Mouse (Mus musculus) limb, embryonic 13.5 days (tissue): Measurements from ENCODE around the gene Ncam1. TPM values are rescaled to one million over a fixed set of nuclear protein-coding genes. Genes with fewer than 3 reads are reported as not detected.

Source experiments
- ATAC-seq: fragments of 200-750 bp; cut with Nextera tagmentation; 2 replicates; pipeline ENCODE4 v1.8.0; 2017; ENCODE audit warnings: low read depth, moderate number of reproducible peaks, moderate TSS enrichment; ENCODE audit not compliant: low FRiP score
- H3K27ac ChIP-seq: fragments of 300-500 bp; sonication (generic); 2 replicates; pipeline ENCODE4 v1.5.1; 2015; ENCODE audit warnings: inconsistent platforms, mild to moderate bottlenecking, moderate library complexity
- H3K27me3 ChIP-seq: fragments of 300-500 bp; sonication (generic); 2 replicates; pipeline ENCODE4 v1.6.1; 2015; ENCODE audit warnings: mild to moderate bottlenecking, inconsistent platforms
- H3K36me3 ChIP-seq: fragments of 300-500 bp; sonication (generic); 2 replicates; pipeline ENCODE4 v1.6.1; 2015; ENCODE audit warnings: inconsistent platforms, mild to moderate bottlenecking, moderate library complexity
- H3K4me1 ChIP-seq: fragments of 300-500 bp; sonication (generic); 2 replicates; pipeline ENCODE4 v1.6.1; 2015; ENCODE audit warnings: inconsistent platforms
- H3K4me2 ChIP-seq: fragments of 300-500 bp; sonication (generic); replicated peaks from 2 replicates; pipeline ENCODE4 v1.6.1; 2015; ENCODE audit warnings: inconsistent platforms, mild to moderate bottlenecking, moderate library complexity
- H3K4me3 ChIP-seq: fragments of 300-500 bp; sonication (generic); 2 replicates; pipeline ENCODE4 v1.5.1; 2015; ENCODE audit warnings: moderate library complexity, mild to moderate bottlenecking, inconsistent platforms
- H3K9ac ChIP-seq: fragments of 300-500 bp; sonication (generic); 2 replicates; pipeline ENCODE4 v1.6.1; 2015; ENCODE audit warnings: mild to moderate bottlenecking, inconsistent platforms
- H3K9me3 ChIP-seq: fragments of 300-500 bp; sonication (generic); 2 replicates; pipeline ENCODE4 v1.6.1; 2016; ENCODE audit warnings: inconsistent platforms
- WGBS: fragments of 180-500 bp; shearing (Covaris S2); methylation state at CpG from one replicate; pipeline ENCODE4 v1.1.7; 2015; 5-methylcytosine and 5-hydroxymethylcytosine counted together
- polyA plus RNA-seq: library from polyadenylated mRNA; unstranded; fragments of >200 nt; fragmentation: Nextera tagmentation; extraction: Ambion mirVana; gene quantifications from 2 replicates; pipeline ENCODE4 v1.2.1, GENCODE M21; 2015

The Ncam1 gene
- polyA plus RNA-seq, 1 experiment from 2014 or later: 90.9 TPM

DNA sequence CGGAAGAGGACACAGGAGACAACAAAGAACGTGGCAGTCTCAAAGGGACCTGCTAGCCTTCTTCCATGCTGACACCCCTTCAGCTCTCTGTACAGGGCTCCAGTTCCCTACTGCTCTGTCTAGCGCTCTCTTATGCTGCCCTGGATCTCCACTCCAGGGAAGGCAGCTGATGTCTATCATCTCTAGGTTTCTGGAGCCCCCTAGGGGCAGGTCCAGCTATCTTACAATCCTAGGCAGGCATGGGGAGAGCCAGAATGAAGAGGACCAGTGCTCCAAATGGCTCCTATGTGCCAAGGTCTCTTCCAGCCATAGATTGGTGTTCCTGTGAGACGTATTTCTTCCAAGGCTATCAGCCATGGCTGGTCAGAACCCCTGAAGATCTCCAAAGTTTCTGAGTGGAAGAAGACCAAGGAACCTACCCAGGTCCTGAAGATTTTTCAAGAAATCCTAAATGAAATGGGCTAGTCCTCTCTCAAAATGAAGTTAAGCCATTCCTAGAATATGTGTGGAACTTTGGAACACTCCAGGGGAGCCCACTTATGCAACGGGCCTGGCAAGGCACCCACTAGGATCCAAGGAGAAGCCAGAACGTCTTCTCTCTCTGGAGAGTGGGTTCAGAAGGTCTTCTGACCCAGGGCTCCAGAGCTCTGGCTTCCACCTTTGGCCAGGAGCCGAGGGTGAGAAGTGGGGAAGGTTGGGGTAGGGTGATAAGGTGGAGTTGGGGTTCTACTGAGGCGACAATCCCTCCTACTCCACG, 290.7 kb downstream of the Ncam1 start:
- no peak overlapping the region for H3K4me3 ChIP-seq
- no peaks in the 10 kb centered on the region for H3K27me3 ChIP-seq
- no peak overlapping the region for H3K27ac ChIP-seq
- no peaks in the 10 kb centered on the region for H3K9me3 ChIP-seq
- 83% methylated on average over 9 of the region's 9 CpGs for WGBS
- peaks cover 52% of the 10 kb centered on the region for H3K36me3 ChIP-seq
- no peak overlapping the region for H3K4me2 ChIP-seq
- ATAC-seq: no peak
- H3K9ac ChIP-seq: no peak overlapping the region
- no peaks in the 10 kb centered on the region for H3K4me1 ChIP-seq

DNA sequence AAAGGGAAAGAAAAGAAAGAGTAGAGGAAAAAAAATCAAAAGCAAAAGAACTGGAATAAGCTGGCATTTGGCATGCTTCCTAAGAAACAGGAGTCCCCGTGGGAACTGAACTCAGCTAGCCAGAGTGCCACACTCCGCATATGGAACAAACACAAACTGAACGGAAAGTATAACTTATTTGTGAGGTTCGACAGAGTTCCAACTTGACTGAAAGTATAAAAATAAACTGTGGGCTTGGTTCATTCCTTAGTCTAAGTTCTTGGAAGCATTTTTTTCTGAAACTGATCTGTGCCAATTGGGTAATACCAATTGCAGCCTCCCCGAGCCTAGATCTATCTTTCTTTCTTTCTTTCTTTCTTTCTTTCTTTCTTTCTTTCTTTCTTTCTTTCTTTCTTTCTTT, 294.1 kb downstream of the Ncam1 start:
- Histone ChIP-seq H3K27me3 (no peaks in the 10 kb centered on the region), H3K27ac (no peak overlapping the region), H3K36me3 (peaks cover 41% of the 10 kb centered on the region), H3K4me2 (no peak overlapping the region), H3K4me3 (no peak overlapping the region), H3K4me1 (no peaks in the 10 kb centered on the region), H3K9me3 (no peaks in the 10 kb centered on the region), H3K9ac (no peak overlapping the region)
- no peak for ATAC-seq
- 63% methylated on average over 5 of the region's 5 CpGs for WGBS

DNA sequence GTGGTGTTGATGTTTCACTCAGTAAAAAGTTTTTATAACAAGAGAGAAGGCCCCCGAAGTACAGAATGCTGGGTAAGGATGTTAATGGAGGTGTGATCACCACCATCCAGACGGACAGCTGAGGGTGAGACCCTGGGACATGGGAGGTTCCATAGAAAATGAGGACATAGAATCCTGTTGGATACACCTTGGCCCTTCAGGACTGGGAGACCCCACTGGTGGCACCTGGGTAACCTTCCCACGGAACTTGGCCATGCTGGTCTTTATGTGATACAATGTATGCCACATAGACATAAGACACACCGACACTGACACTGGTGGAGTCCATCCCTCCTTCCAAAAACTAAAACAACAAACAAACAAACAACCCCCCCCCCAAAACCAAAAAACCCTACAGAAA, 296.5 kb downstream of the Ncam1 start:
- Histone ChIP-seq H3K9me3 (no peaks in the 10 kb centered on the region), H3K4me2 (no peak overlapping the region), H3K27me3 (no peaks in the 10 kb centered on the region), H3K9ac (no peak overlapping the region), H3K36me3 (peaks cover 19% of the 10 kb centered on the region), H3K27ac (no peak overlapping the region), H3K4me3 (no peak overlapping the region), H3K4me1 (no peaks in the 10 kb centered on the region)
- 82% methylated on average over 4 of the region's 4 CpGs for WGBS
- no peak for ATAC-seq

GRCm38 (mm10) chr9:49499878-49500277, 298.8 kb downstream of the Ncam1 start:
- Histone ChIP-seq H3K36me3 (no peaks in the 10 kb centered on the region), H3K4me3 (no peak overlapping the region), H3K9me3 (no peaks in the 10 kb centered on the region), H3K27me3 (no peaks in the 10 kb centered on the region), H3K27ac (no peak overlapping the region), H3K4me2 (no peak overlapping the region), H3K4me1 (no peaks in the 10 kb centered on the region), H3K9ac (no peak overlapping the region)
- ATAC-seq: no peak
- WGBS: 90% methylated on average over 2 of the region's 2 CpGs

DNA sequence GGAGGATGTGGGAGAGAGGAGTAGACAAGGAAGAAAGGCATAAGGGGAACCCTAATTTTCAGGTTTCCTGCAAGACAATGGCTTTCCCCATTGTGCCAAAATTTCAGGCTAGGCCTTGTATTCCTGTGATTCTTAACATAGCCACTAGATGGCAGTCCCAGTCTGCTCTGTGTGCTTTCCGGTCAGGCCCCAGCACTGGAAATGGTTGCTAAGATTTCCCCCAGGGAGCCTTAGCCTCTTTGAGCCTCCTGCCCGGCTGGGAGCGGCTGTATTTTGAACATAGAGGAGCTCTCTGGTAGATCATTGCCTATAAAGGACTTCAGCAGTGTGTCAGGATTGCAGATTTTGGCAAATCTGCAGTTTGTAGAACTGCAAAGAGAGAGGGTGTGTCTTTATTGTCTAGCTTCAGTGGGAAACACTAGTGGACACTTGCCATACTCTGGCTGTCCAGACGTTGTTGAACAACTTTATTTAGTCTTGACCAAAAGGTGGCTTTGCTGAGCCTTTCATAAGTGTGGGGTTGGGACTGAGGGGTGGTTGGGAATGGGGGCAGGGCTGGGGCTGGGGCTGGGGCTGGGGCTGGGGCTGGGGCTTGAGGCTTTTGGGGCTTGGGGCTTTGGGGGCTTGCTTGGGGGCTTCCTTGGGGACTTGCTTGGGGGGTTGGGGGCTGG, 304.6 kb downstream of the Ncam1 start:
- Histone ChIP-seq H3K4me1 (peaks cover 10% of the 10 kb centered on the region; the same call in 1 of the 2 replicates), H3K9ac (no peak overlapping the region; the same call in 1 of the 2 replicates), H3K4me3 (no peak overlapping the region), H3K27me3 (peaks cover 4% of the 10 kb centered on the region; the same call in 1 of the 2 replicates), H3K9me3 (no peaks in the 10 kb centered on the region), H3K4me2 (peak overlapping the region; percentile 38), H3K36me3 (no peaks in the 10 kb centered on the region), H3K27ac (no peak overlapping the region)
- ATAC-seq: peak; percentile 68; the same call in 1 of the 2 replicates
- WGBS: 6% methylated on average over 4 of the region's 4 CpGs

GRCm38 (mm10) chr9:49490609-49491008, 308.1 kb downstream of the Ncam1 start:
- H3K36me3 ChIP-seq: no peaks in the 10 kb centered on the region
- H3K4me2 ChIP-seq: no peak overlapping the region
- H3K27me3 ChIP-seq: peaks cover 6% of the 10 kb centered on the region; the same call in 1 of the 2 replicates
- ATAC-seq: no peak
- no peaks in the 10 kb centered on the region for H3K9me3 ChIP-seq
- 77% methylated on average over 4 of the region's 4 CpGs for WGBS
- H3K4me1 ChIP-seq: peaks cover 17% of the 10 kb centered on the region; the same call in 1 of the 2 replicates
- H3K4me3 ChIP-seq: no peak overlapping the region
- H3K9ac ChIP-seq: no peak overlapping the region
- H3K27ac ChIP-seq: no peak overlapping the region

DNA sequence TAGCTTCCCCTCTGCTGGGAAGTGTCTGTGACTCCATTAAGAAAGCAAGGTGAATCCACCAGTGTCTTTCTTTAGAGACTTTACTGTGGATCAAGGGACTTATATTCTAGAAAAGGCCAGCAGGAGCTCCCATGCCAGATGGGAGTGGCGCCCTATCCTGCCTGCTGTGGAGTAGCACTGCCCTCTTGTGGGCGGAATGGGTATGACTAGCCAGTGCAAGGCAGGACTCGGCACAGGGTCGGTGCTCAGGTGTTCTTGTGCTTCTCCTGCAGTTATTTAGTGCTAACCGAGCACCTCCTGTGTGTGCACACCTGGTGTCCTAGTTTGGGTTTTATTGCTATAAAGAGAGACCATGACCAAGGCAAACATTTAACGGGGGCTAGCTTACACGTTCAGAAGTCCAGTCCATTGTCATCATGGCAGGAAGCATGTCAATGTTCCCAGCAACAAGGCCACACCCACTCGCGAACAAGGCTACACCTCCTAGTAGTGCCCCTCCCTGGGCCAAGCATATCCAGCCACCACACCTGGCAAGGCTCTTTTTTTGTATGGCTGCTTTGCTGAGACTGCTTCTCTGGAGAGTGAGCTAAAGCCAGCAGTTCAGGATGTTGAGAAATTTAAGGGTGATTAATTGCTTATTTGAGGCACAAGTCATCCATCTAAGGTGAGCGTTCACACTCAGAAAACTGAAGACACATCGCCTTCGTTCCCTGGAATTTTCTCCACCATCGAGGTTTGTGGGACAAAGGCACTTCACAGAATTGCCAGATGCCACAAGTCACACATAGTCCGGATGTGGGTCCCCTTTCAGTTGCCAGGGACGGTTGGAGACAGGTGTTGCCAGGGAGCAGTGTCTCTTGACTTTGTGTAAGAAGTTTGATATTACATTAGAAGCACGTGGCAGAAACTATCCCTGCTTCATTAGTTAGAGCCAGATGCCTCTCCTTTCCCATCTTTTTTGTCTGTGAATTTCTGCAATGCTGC, 309.5 kb downstream of the Ncam1 start:
- 0 out of 2 replicates have a peak, but pooled peaks have one; percentile 48 for ATAC-seq

GRCm38 (mm10) chr9:49488258-49488657, 310.5 kb downstream of the Ncam1 start:
- Histone ChIP-seq H3K27ac (no peak overlapping the region), H3K4me2 (no peak overlapping the region), H3K27me3 (peaks cover 11% of the 10 kb centered on the region; the same call in 1 of the 2 replicates), H3K4me1 (peaks cover 28% of the 10 kb centered on the region), H3K36me3 (no peaks in the 10 kb centered on the region), H3K9ac (no peak overlapping the region), H3K9me3 (no peaks in the 10 kb centered on the region), H3K4me3 (no peak overlapping the region)
- ATAC-seq: no peak
- 73% methylated on average over 7 of the region's 7 CpGs for WGBS

More for the DNA sequence above, 309.5 kb downstream of the Ncam1 start:
- Histone ChIP-seq H3K27me3 (peaks cover 6% of the 10 kb centered on the region; the same call in 1 of the 2 replicates), H3K27ac (no peak overlapping the region), H3K4me2 (peak overlapping the region; percentile 40), H3K9ac (peak overlapping the region; percentile 35), H3K4me1 (peaks cover 26% of the 10 kb centered on the region), H3K4me3 (no peak overlapping the region), H3K36me3 (no peaks in the 10 kb centered on the region), H3K9me3 (no peaks in the 10 kb centered on the region)
- WGBS: 31% methylated on average over 16 of the region's 16 CpGs

GRCm38 (mm10) chr9:49487657-49487943, 311.1 kb downstream of the Ncam1 start:
- peaks cover 33% of the 10 kb centered on the region for H3K4me1 ChIP-seq
- H3K9ac ChIP-seq: no peak overlapping the region
- H3K27ac ChIP-seq: no peak overlapping the region
- no peak overlapping the region for H3K4me3 ChIP-seq
- H3K27me3 ChIP-seq: peaks cover 8% of the 10 kb centered on the region; the same call in 1 of the 2 replicates
- H3K9me3 ChIP-seq: no peaks in the 10 kb centered on the region
- H3K36me3 ChIP-seq: no peaks in the 10 kb centered on the region
- WGBS: 71% methylated on average over 6 of the region's 6 CpGs
- no peak for ATAC-seq
- no peak overlapping the region for H3K4me2 ChIP-seq

GRCm38 (mm10) chr9:49486805-49487656, 311.7 kb downstream of the Ncam1 start:
- 72% methylated on average over 9 of the region's 9 CpGs for WGBS
- peak overlapping the region; percentile 88 for H3K4me2 ChIP-seq
- no peaks in the 10 kb centered on the region for H3K9me3 ChIP-seq

DNA sequence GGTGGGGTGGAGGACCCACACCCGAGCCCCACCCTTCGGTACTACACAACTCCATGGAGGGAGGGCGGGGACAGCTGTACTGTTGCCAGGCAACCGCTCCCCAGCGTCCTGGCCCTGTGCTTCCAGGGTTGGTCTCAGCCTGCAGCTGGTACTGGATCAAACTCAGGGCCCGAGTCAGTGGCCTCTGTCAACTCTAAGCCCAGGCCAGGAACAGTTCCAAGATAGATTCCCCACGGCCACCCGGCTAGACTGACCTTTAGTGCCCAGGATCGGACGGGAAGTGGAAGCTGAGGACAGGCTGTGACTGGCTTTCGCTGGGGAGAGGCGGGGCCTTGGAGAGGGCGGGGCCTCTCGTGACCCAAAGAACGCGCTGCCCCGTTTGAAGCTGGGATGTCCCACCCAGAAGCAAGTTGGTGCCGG, 312.8 kb downstream of the Ncam1 start, which contains the start of gene Ttc12:
Gene Ttc12, minus strand, starts transcription at position 334 of the 420 bp plus-strand sequence.
- Histone ChIP-seq H3K4me3 (peak within 1 kb of the TSS; percentile 55), H3K9me3 (no peaks in the 10 kb centered on the region), H3K4me1 (peaks cover 33% of the 10 kb centered on the region), H3K27me3 (peaks cover 8% of the 10 kb centered on the region; the same call in 1 of the 2 replicates), H3K4me2 (peak within 1 kb of the TSS; percentile 88), H3K36me3 (no peaks in the 10 kb centered on the region), H3K9ac (peak within 1 kb of the TSS; percentile 67), H3K27ac (no peak within 1 kb of the TSS)
- under 1% methylated on average over 18 of the region's 18 CpGs for WGBS
- ATAC-seq: peak; percentile 90

More at GRCm38 (mm10) chr9:49486805-49487656, 311.7 kb downstream of the Ncam1 start:
- Histone ChIP-seq H3K4me3 (no peak overlapping the region), H3K27me3 (0 out of 2 replicates have a peak, but pooled peaks cover 8% of the 10 kb centered on the region), H3K36me3 (no peaks in the 10 kb centered on the region), H3K9ac (no peak overlapping the region), H3K4me1 (peaks cover 33% of the 10 kb centered on the region), H3K27ac (no peak overlapping the region)
- no peak for ATAC-seq
